Mouse (Mus musculus) liver, postnatal 0 days (tissue): ENCODE results near the gene Hist2h4. TPM values are rescaled to one million over a fixed set of nuclear protein-coding genes. Genes with fewer than 3 reads are reported as not detected.

ENCODE experiments used
- ATAC-seq: fragments of 200-750 bp; cut with Nextera tagmentation; 2 replicates; pipeline ENCODE4 v1.8.0; 2017; ENCODE audit warnings: mild to moderate bottlenecking, moderate library complexity
- DNase-seq: peaks from one replicate; pipeline ENCODE4 v3.0.0-alpha.2; 2016
- H3K27ac ChIP-seq: fragments of 300-500 bp; sonication (generic); 2 replicates; pipeline ENCODE4 v1.5.1; 2014; ENCODE audit warnings: antibody characterized with exemption, moderate library complexity, mild to moderate bottlenecking, low read depth
- H3K27me3 ChIP-seq: fragments of 300-500 bp; sonication (generic); 2 replicates; pipeline ENCODE4 v1.6.1; 2014; ENCODE audit warnings: low read length, control low read depth, mixed read lengths; ENCODE audit not compliant: insufficient read depth
- H3K36me3 ChIP-seq: fragments of 300-500 bp; sonication (generic); replicated peaks from 2 replicates; pipeline ENCODE4 v1.6.1; 2014; ENCODE audit warnings: mild to moderate bottlenecking, control low read depth, low read length, moderate library complexity, mixed read lengths; ENCODE audit not compliant: insufficient read depth
- H3K4me1 ChIP-seq: fragments of 300-500 bp; sonication (generic); 2 replicates; pipeline ENCODE4 v1.6.1; 2014; ENCODE audit warnings: antibody characterized with exemption, mild to moderate bottlenecking, control low read depth; ENCODE audit not compliant: insufficient read depth
- H3K4me2 ChIP-seq: fragments of 300-500 bp; sonication (generic); 2 replicates; pipeline ENCODE4 v1.6.1; 2014; ENCODE audit warnings: low read depth, mild to moderate bottlenecking, low read length, moderate library complexity, mixed read lengths
- H3K4me3 ChIP-seq: fragments of 300-500 bp; sonication (generic); 2 replicates; pipeline ENCODE4 v1.5.1; 2014; ENCODE audit warnings: low read depth, low read length
- H3K9ac ChIP-seq: fragments of 300-500 bp; sonication (generic); replicated peaks from 2 replicates; pipeline ENCODE4 v1.6.1; 2014; ENCODE audit warnings: mild to moderate bottlenecking, moderate library complexity
- H3K9me3 ChIP-seq: fragments of 300-500 bp; sonication (generic); 2 replicates; pipeline ENCODE4 v1.6.1; 2016; ENCODE audit warnings: mild to moderate bottlenecking, control low read depth, low read length, mixed read lengths
- CTCF ChIP-seq: sonication (generic); IDR thresholded peaks from 2 replicates; pipeline ENCODE4 v1.5.1; 2016; ENCODE audit warnings: antibody characterized with exemption, low read depth
- EP300 ChIP-seq: IDR thresholded peaks from 2 replicates; pipeline ENCODE4 v1.6.1; 2016; ENCODE audit warnings: antibody characterized with exemption, low read depth, mild to moderate bottlenecking
- WGBS: fragments of 180-500 bp; shearing (Covaris S2); extraction: QIAGEN DNeasy Blood & Tissue Kit; methylation state at CpG from one replicate; pipeline ENCODE4 v1.1.7; 2014; ENCODE audit not compliant: insufficient replicate concordance; 5-methylcytosine and 5-hydroxymethylcytosine counted together
- polyA plus RNA-seq: library from polyadenylated mRNA; unstranded; fragments of >200 nt; fragmentation: Nextera tagmentation; extraction: Ambion mirVana; gene quantifications from 2 replicates; pipeline ENCODE4 v1.2.1, GENCODE M21; 2015

Gene Hist2h4
- polyA plus RNA-seq, 1 experiment from 2014 or later = 56.7 TPM

- Histone ChIP-seq H3K4me1 (peaks cover 14% of the 10 kb centered on the region), H3K4me3 (no peak overlapping the region), H3K4me2 (no peak overlapping the region), H3K9me3 (no peaks in the 10 kb centered on the region), H3K27ac (no peak overlapping the region), H3K36me3 (no peaks in the 10 kb centered on the region), H3K9ac (no peak overlapping the region), H3K27me3 (no peaks in the 10 kb centered on the region)
- no peak for DNase-seq
- WGBS = 73% methylated on average over 3 of the region's 3 CpGs
- TF ChIP-seq CTCF = no peak
- no peak for TF ChIP-seq EP300
- no peak for ATAC-seq
Measured at GRCm38 (mm10) chr3:96257190-96257589, 5.9 kb downstream of the Hist2h4 start.

GRCm38 (mm10) chr3:96255926-96256593 is 7.1 kb downstream of the Hist2h4 start:
- H3K9ac ChIP-seq = no peak overlapping the region
- H3K9me3 ChIP-seq = no peaks in the 10 kb centered on the region
- TF ChIP-seq CTCF = no peak
- TF ChIP-seq EP300 = no peak
- DNase-seq (no peak), ATAC-seq (no peak)
- H3K4me3 ChIP-seq = no peak overlapping the region
- H3K27ac ChIP-seq = no peak overlapping the region
- peaks cover 10% of the 10 kb centered on the region for H3K4me1 ChIP-seq
- 58% methylated on average over 5 of the region's 5 CpGs for WGBS
- no peaks in the 10 kb centered on the region for H3K36me3 ChIP-seq
- H3K4me2 ChIP-seq = no peak overlapping the region
- no peaks in the 10 kb centered on the region for H3K27me3 ChIP-seq

GRCm38 (mm10) chr3:96254683-96255355 is 8.3 kb downstream of the Hist2h4 start:
- TF ChIP-seq CTCF (no peak), EP300 (peak; percentile 79; the same call in 1 of the 2 replicates)
- peak; percentile 47 for DNase-seq
- ATAC-seq = peak; percentile 83
- peak overlapping the region; percentile 36 for H3K4me2 ChIP-seq
- no peak overlapping the region for H3K4me3 ChIP-seq
- H3K9ac ChIP-seq = peak overlapping the region; percentile 36; the same call in 1 of the 2 replicates
- H3K4me1 ChIP-seq = peaks cover 17% of the 10 kb centered on the region
- no peaks in the 10 kb centered on the region for H3K27me3 ChIP-seq
- H3K36me3 ChIP-seq = no peaks in the 10 kb centered on the region
- no peaks in the 10 kb centered on the region for H3K9me3 ChIP-seq
- WGBS = 44% methylated on average over 10 of the region's 10 CpGs
- peak overlapping the region; percentile 69 for H3K27ac ChIP-seq

- TF ChIP-seq EP300 = no peak
- no peak for TF ChIP-seq CTCF
- Histone ChIP-seq H3K4me1 (peaks cover 32% of the 10 kb centered on the region), H3K36me3 (no peaks in the 10 kb centered on the region), H3K4me3 (no peak overlapping the region), H3K27me3 (no peaks in the 10 kb centered on the region), H3K9me3 (no peaks in the 10 kb centered on the region), H3K9ac (no peak overlapping the region), H3K27ac (0 out of 2 replicates have a peak overlapping the region, but pooled peaks have one; percentile 25), H3K4me2 (no peak overlapping the region)
- ATAC-seq = no peak
- no peak for DNase-seq
- 58% methylated on average over 3 of the region's 3 CpGs for WGBS
Measured at GRCm38 (mm10) chr3:96251787-96252186, 11.3 kb downstream of the Hist2h4 start.

- Histone ChIP-seq H3K27ac (peak overlapping the region; percentile 53), H3K4me2 (no peak overlapping the region), H3K4me3 (no peak overlapping the region), H3K36me3 (no peaks in the 10 kb centered on the region), H3K9me3 (no peaks in the 10 kb centered on the region), H3K4me1 (peaks cover 26% of the 10 kb centered on the region), H3K27me3 (no peaks in the 10 kb centered on the region), H3K9ac (no peak overlapping the region)
- 77% methylated on average over 3 of the region's 3 CpGs for WGBS
- DNase-seq (no peak), ATAC-seq (no peak)
- TF ChIP-seq EP300 (peak; percentile 42; the same call in 1 of the 2 replicates), CTCF (no peak)
Measured at GRCm38 (mm10) chr3:96250890-96251289, 12.2 kb downstream of the Hist2h4 start.

- WGBS = 65% methylated on average over 4 of the region's 4 CpGs
- H3K4me1 ChIP-seq = peaks cover 29% of the 10 kb centered on the region
- peak overlapping the region; percentile 56 for H3K4me3 ChIP-seq
- H3K27ac ChIP-seq = peak overlapping the region; percentile 82
- no peaks in the 10 kb centered on the region for H3K9me3 ChIP-seq
- DNase-seq (no peak), ATAC-seq (no peak)
- H3K4me2 ChIP-seq = peak overlapping the region; percentile 71
- peak overlapping the region; percentile 80 for H3K9ac ChIP-seq
- H3K36me3 ChIP-seq = no peaks in the 10 kb centered on the region
- TF ChIP-seq EP300 (no peak), CTCF (no peak)
- no peaks in the 10 kb centered on the region for H3K27me3 ChIP-seq
Measured at GRCm38 (mm10) chr3:96249034-96249345, 14.1 kb downstream of the Hist2h4 start.
